Mouse (Mus musculus) megakaryocyte, adult 5-6 weeks (primary cell): ENCODE measurements at regions not wholly inside any gene's neighbourhood (a gene's known extent, or its start where the extent isn't known, plus 50 kb on each side); places are given as distances from the start of the nearest gene placed in this dataset.

ENCODE experiments used
- ATAC-seq: 2 replicates; pipeline ENCODE4 v1.8.0; 2016; ENCODE audit warnings: mild to moderate bottlenecking, inconsistent platforms; ENCODE audit not compliant: poor library complexity, severe bottlenecking

DNA sequence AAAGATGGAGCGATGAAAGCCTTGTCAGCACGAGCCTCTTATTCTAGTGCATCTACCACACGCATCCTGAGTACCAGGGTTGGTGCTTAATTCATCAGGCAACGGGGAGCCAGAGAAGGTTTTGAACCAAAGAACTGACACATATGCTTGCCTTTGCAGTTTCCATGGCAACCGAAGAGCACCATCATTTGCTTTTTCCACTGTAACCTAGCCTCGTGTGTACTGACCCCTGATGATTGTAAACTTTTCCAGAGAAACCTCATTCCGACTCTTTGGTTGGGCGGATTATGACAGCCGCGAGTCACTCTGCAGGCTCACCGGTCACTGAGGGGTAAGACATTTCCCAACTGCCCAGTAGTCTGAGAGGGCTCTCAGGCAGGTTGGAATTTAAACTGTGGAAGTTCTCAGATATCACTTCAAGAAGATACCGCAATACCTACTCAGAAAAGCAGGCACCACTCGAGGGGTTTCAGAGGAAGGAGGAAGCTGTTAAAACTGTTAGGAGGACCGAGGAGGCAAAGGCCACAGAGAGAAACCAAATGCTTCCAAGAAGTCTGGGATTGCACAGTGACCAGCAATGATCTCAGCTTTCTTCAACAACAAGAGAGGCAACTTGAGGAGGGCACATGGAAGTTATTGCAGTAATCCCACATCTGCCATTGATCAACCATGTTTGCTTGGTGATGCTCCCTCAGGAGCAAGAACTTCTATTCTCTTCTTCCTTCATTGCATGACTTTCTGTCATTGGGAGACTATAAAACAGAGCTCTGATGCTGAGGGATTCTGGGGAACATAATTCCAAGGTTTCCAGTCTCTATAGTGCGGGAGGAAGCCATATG, 117.8 kb downstream of the Cartpt start:
- ATAC-seq = no peak

- no peak for ATAC-seq
These were observed 119.3 kb downstream of the Cartpt start for GRCm38 (mm10) chr13:99781616-99782015.

DNA sequence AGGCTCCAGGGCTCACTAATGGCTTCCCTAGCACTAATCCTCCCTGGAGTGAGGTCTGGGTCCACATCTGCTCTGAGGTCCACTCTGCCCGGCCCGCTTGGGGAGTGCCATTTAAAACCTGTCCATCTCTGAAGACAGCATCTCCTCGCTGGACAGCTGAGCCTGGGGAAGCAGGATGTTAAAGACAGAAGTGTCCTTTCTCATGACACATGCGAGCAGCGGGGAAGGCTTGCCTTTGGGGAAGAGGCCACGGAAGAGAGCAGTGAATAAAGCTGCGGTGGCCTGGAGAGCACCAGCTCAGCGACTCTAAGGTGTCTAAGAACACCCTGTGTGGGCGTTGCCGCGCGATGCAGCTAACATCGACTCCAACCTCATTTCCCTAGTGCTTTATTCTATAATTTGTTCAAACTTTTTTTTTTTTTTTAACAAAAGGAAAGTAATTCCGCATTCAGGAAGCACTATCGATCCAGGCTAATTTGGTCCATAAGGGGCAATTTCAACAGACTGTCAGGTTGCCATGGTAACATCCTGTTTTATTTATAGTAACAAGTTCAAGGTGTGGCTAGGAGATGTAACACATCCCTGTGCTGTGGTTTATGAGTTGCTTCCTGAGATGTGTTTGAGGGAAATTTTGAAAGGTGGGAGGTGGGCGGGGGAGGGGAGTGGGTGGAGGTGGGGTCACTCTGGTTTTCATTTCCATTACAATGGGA, 120.0 kb downstream of the Cartpt start:
- ATAC-seq = peak; percentile 43

DNA sequence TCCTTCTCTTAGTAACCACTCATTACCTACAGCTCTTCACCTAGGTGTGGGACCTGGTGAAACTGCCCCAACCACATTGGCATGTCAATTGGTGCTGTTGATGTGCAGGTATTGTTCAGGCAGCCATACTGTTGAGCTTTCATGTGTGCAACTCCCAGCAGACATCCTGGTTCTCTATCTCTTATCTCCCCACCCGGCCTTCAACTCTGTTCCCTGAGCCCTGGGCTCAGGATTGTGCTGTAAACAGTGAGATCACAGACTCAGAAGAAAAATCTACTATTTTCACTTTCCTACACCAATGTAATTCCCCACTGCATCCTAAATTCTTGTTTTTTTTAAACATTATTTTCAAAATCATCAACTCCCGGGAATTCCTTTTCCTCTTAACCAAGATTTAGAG, 122.1 kb downstream of the Cartpt start:
- ATAC-seq = no peak

- ATAC-seq = peak; percentile 38; the same call in 1 of the 2 replicates
These were observed 123.2 kb downstream of the Cartpt start for GRCm38 (mm10) chr13:99777736-99778135.

DNA sequence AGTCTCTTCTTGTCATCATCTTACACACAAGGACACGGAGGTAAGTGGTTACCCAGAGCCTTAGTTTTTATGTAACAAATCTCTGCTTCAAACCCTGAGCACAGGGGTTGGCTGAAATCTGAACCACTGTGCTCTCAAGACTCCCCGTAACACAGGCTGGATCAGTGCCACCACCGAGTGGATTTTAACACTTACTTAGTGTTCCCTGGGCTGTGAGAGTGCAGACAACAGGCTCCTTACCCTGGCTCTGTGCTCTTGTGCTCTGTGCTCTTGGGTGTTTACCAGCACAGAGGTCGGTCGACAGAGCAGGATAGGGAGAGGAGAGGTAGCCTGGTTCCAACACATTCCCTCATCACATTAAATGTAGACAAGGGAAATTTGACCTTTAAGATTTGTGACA, 134.9 kb downstream of the Cartpt start:
- no peak for ATAC-seq

DNA sequence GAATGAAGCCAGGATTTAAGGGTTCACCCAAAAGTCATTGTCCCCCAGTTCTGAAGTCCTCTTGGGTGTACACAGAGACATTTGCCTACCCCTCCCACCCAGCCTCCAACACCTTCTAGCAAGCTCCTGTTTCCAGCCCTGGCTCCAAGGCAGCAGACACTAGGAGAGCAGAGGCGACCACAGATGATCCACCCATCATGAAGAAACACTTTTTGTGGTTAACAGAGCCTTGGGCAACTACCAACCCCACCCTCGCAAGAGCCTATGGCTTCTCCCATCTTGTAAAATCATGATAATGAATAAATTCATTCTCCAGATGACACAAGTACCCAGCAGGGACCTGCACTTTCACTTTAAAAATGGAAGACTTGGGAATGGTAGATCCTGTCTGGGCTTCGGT, 136.1 kb downstream of the Cartpt start:
- peak; percentile 88 for ATAC-seq

- peak; percentile 75 for ATAC-seq
These were observed 136.7 kb downstream of the Cartpt start for GRCm38 (mm10) chr13:99764097-99764714.

- no peak for ATAC-seq
These were observed 139.0 kb downstream of the Cartpt start for GRCm38 (mm10) chr13:99761843-99762242.

DNA sequence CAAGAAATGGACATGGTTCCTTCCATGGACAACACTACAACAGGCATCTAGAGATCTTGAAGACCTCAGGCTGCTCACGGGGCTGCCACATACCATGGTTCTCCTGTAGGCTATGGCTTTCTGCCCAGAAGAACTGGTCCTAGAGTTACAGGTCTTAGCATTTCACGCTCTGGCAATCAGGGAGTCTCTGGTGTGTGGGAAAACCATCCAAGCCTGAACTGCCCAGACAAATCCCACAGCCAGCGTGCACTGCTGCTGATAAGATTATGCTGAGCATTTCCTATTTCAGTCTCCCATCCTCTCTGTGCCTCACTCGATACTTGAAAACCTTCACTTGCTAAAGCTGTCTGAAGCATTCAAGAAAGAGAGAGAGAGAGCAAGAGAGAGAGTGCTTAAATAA, 139.5 kb downstream of the Cartpt start:
- ATAC-seq = no peak

GRCm38 (mm10) chr13:99760646-99761045, 140.2 kb downstream of the Cartpt start:
- no peak for ATAC-seq

- peak; percentile 46 for ATAC-seq
These were observed 141.4 kb downstream of the Cartpt start for GRCm38 (mm10) chr13:99759256-99760044.

DNA sequence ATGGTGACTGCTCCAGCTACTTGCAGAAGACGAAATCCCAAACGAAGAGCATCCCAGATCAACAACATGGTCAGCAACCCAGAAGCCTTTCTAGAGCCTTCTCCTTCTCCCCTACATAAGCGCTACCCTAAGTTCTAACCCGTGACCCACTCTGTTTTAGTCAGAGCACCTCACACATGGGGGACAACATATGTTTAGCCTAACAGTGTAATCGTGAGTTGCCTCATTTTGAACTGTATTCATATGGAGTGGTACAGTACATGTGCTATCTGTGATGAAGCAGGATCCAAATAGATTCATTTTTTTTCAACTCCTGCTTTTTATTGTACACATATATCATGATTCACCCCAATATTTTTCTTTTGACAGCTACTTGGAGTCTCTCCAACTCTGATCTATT, 146.2 kb downstream of the Cartpt start:
- ATAC-seq = no peak

DNA sequence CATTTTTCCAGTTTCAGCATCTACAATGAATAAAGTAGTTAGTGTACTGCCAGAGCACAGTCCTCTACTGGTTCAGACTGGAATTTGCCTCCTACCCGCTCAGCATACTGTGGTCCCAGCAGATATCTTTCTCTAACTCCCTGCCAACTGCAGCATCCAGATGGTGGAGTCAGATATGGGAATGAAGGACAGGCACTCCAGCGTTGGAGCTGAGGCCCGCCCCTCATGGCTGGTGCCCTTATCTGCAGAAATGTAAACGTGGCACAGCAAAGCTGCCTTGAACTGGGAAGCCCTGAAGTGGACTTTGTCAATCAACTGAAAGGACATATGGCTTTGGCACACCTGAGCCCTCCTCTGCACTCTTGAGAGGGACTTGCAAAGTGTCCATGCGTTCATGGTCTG, 146.6 kb downstream of the Cartpt start:
- 0 out of 2 replicates have a peak, but pooled peaks have one; percentile 52 for ATAC-seq

- ATAC-seq = no peak
These were observed 147.4 kb downstream of the Cartpt start for GRCm38 (mm10) chr13:99753526-99753925.

DNA sequence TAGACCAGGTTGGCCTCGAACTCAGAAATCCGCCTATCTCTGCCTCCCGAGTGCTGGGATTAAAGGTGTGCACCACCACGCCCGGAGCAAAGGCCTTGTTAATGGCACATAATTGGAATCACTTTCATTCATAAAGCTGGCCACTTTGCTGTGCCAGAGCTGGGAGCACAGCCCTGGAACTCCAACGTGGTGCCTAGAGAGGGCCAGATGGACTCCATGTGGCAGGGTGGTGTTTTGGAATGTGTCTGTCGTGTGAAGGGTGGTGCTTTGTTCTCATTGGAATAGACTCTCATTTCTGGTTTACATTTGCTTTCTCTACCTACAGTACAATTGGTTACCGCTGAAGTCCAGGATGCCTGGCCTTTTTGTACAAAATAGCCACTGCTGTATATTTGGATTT, 150.2 kb downstream of the Cartpt start:
- no peak for ATAC-seq

- no peak for ATAC-seq
These were observed 151.5 kb downstream of the Cartpt start for GRCm38 (mm10) chr13:99749342-99749741.

- no peak for ATAC-seq
These were observed 152.8 kb downstream of the Cartpt start for GRCm38 (mm10) chr13:99748128-99748527.

DNA sequence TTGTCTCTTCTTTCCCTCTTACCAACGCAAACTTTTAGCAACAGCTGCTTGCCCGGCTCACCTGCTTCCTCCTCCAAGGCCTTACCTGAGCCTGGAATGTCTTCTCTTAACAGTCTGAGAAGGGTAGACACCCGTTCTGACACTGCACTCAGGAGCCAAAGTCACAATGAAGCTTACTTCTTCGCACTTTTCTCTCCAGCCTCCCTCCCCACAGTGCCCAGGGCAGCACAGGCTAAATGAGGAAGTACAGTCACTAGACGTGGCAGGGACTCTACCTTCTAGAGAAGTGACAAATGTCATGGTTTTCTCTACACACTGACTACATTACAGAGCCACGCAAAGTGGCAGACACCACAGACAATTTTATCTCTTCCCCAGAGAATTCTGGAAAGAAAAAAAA, 155.4 kb downstream of the Cartpt start:
- peak; percentile 93 for ATAC-seq

DNA sequence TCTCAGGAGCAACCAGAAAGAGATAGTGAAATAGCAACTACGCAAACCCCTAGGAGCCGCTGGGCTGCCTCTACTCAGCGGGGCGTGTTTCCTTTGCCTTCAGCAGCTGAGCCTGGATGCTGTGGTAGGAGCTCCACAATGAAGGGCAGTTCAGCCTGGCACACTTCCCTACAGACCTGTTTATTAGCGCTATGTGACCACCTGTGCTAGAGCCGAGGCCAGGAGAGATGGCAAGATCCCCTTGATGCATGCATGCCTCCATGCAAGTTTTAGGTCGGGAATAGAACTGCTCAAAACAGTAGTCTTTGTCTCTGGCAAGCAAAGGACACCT, 156.1 kb downstream of the Cartpt start:
- ATAC-seq = no peak
